Mouse (Mus musculus): Measurements from ENCODE around the gene Calm4.

DNA sequence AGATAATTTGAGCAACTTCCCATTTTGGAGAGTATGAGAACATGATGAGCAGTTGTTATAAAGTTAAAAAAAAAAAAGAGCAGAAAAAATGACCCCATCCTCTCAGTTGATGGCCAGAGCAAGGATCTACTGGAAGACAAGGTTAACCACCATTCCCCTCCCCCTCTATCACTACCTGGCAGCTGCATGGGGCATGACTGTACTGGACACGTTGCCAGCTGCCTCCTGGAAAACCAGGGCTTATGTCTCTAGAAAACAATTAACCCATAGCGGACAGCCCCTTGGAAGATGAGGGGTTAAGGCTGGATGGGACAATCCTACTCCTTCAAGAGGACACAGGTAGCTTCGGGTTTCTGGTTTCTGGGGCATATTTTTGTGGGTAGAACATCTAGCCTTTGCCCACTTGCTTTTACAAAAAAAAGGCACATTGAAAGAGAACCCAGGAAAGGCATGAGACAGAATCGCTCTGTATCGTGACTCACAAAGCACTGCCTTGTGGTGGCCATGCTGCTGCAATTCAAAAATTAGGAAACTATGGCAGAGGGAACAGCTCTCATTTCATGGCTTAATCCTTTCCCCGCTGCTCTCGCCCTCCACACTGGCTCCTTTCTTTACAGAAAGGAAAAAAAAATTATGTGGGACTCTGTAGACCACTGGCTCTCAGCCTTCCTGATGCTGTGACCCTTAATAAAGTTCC is 30.3 kb upstream of the Calm4 start:
- TF ChIP-seq POLR2A (IDR thresholded peaks at IDR 0.05; ENCODE audit: borderline replicate concordance, extremely low read depth, insufficient read depth, insufficient read length, poor library complexity, severe bottlenecking): no peak
- no peak for TF ChIP-seq CTCF (IDR thresholded peaks at IDR 0.05; ENCODE audit: borderline replicate concordance, extremely low read depth, insufficient read depth, insufficient read length)

All from brain, embryonic 14.5 days (tissue).